Mouse (Mus musculus) small intestine, adult 2 months (tissue): Measurements from ENCODE around the gene Ppp1r1c. TPM values are rescaled to one million over a fixed set of nuclear protein-coding genes. Genes with fewer than 3 reads are reported as not detected.

Experiments used
- H3K27ac ChIP-seq: fragments of 200-500 bp; 2 replicates; pipeline ENCODE4 v1.5.1; 2012; ENCODE audit warnings: low read depth, low read length, control low read depth, inconsistent platforms; ENCODE audit not compliant: insufficient read depth
- H3K27me3 ChIP-seq: fragments of 200-500 bp; 2 replicates; pipeline ENCODE4 v1.6.1; 2012; ENCODE audit warnings: mild to moderate bottlenecking, moderate library complexity, low read length, inconsistent platforms; ENCODE audit not compliant: control insufficient read depth, insufficient read depth
- H3K36me3 ChIP-seq: fragments of 200-500 bp; 2 replicates; pipeline ENCODE4 v1.6.1; 2012; ENCODE audit warnings: mild to moderate bottlenecking, low read length, control low read depth, inconsistent platforms; ENCODE audit not compliant: control insufficient read depth, insufficient read depth
- H3K4me1 ChIP-seq: fragments of 200-500 bp; 2 replicates; pipeline ENCODE4 v1.6.1; 2012; ENCODE audit warnings: low read length, inconsistent platforms, mixed read lengths; ENCODE audit not compliant: control insufficient read depth, insufficient read depth, insufficient read length
- H3K4me3 ChIP-seq: fragments of 200-500 bp; 2 replicates; pipeline ENCODE4 v1.5.1; 2012; ENCODE audit warnings: low read depth, mild to moderate bottlenecking, control low read depth, inconsistent platforms, low read length, moderate library complexity
- CTCF ChIP-seq: fragments of 200-500 bp; IDR thresholded peaks from 2 replicates; pipeline ENCODE4 v1.5.1; 2012; ENCODE audit warnings: low read depth, mild to moderate bottlenecking, control low read depth, inconsistent platforms, low read length, moderate library complexity, mixed read lengths; ENCODE audit not compliant: insufficient replicate concordance, insufficient read length; ENCODE audit errors: extremely low read depth
- POLR2A ChIP-seq: fragments of 200-500 bp; IDR thresholded peaks from 2 replicates; pipeline ENCODE4 v1.6.1; 2012; ENCODE audit warnings: low read depth, mild to moderate bottlenecking, control low read depth, inconsistent platforms, low read length, moderate library complexity
- WGBS: fragments of 180-500 bp; shearing (Covaris S2); methylation state at CpG from one replicate; pipeline ENCODE4 v1.1.7; 2018; 5-methylcytosine and 5-hydroxymethylcytosine counted together
- polyA plus RNA-seq: library from polyadenylated mRNA; depleted of rRNA; stranded (reverse); fragments of >200 nt; gene quantifications from 2 replicates; pipeline ENCODE4 v1.2.3, GENCODE M21; 2012

Gene Ppp1r1c
- polyA plus RNA-seq, 1 experiment: not detected

GRCm38 (mm10) chr2:79704773-79705172 is 2.8 kb upstream of the Ppp1r1c start:
- H3K27me3 ChIP-seq: no peaks in the 10 kb centered on the region
- H3K4me3 ChIP-seq: no peak overlapping the region
- no peaks in the 10 kb centered on the region for H3K4me1 ChIP-seq
- H3K27ac ChIP-seq: no peak overlapping the region
- no peaks in the 10 kb centered on the region for H3K36me3 ChIP-seq
- 44% methylated on average over 2 of the region's 2 CpGs for WGBS
- TF ChIP-seq CTCF: no peak
- TF ChIP-seq POLR2A: no peak

- WGBS: 41% methylated on average over 3 of the region's 3 CpGs
- Histone ChIP-seq H3K27ac (no peak overlapping the region), H3K27me3 (no peaks in the 10 kb centered on the region), H3K36me3 (no peaks in the 10 kb centered on the region), H3K4me3 (no peak overlapping the region), H3K4me1 (no peaks in the 10 kb centered on the region)
- TF ChIP-seq CTCF: no peak
- TF ChIP-seq POLR2A: no peak
Observed at GRCm38 (mm10) chr2:79713662-79714091, 6.1 kb downstream of the Ppp1r1c start.

DNA sequence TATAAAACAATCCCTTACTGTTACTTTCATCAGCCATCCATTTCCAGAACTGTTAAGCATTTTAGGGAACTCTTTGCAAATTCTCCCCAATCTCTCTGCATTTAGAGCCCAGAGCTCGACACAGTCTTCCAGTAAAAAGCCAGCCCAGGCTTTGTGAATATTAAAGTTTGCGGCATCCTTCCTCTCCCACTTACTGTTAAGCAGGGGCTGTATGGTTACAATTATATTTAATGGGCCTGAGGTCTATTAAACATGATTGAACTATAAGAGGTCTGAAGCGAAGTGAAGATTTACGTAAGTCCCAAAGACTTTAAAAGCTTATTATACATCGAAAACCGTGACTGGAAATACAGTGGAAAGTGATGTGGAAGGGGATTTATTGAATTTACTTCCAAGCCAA is 7.2 kb downstream of the Ppp1r1c start:
- Histone ChIP-seq H3K27me3 (no peaks in the 10 kb centered on the region), H3K27ac (no peak overlapping the region), H3K36me3 (no peaks in the 10 kb centered on the region), H3K4me1 (no peaks in the 10 kb centered on the region), H3K4me3 (no peak overlapping the region)
- WGBS: 93% methylated on average over 6 of the region's 6 CpGs
- TF ChIP-seq POLR2A (no peak), CTCF (no peak)

DNA sequence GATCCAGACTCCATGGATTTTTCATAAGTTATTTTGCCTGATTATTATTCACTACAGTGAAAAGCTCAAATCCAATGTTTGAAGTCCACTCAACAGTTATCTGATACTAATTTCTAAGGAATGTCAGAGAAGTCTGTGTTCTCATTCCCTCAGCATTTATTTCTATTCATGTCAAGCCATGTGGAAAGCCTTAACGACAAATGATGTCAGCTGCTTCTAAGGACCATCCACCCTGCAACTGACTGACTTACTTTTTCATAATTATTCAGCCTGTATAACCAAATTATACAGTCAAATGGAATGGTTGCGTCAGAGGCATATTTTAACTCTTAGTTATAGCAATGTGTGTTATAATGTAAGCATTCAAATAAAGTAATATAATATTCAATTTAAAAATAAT is 8.3 kb downstream of the Ppp1r1c start:
- H3K4me1 ChIP-seq: no peaks in the 10 kb centered on the region
- H3K36me3 ChIP-seq: no peaks in the 10 kb centered on the region
- no peaks in the 10 kb centered on the region for H3K27me3 ChIP-seq
- no peak overlapping the region for H3K4me3 ChIP-seq
- 81% methylated on average over 2 of the region's 2 CpGs for WGBS
- no peak overlapping the region for H3K27ac ChIP-seq
- TF ChIP-seq CTCF: no peak
- no peak for TF ChIP-seq POLR2A

- no peak overlapping the region for H3K27ac ChIP-seq
- no peaks in the 10 kb centered on the region for H3K36me3 ChIP-seq
- H3K4me3 ChIP-seq: no peak overlapping the region
- TF ChIP-seq CTCF (no peak), POLR2A (no peak)
- no peaks in the 10 kb centered on the region for H3K27me3 ChIP-seq
- H3K4me1 ChIP-seq: no peaks in the 10 kb centered on the region
Observed at GRCm38 (mm10) chr2:79717846-79718245, 10.3 kb downstream of the Ppp1r1c start.

DNA sequence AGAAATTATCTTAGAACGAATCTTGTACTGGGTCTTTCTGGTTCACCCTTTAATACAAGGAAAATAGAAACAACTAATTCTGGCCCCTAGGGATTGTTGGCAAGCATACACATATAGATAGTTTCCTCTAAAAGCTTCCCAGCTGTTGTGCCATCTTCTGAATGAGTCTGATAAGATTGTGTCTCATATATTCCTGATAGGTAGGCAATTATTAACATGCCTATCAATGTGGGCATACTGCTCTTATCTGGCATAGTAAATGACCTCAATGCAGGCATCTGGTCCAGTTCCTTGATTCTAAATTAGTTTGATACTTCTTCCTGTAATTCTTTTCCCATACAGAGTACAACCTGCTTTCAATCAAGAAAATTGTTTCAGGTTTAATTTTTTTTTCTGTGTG is 14.8 kb downstream of the Ppp1r1c start:
- WGBS: 17% methylated on average over 1 of the region's 1 CpGs
- Histone ChIP-seq H3K36me3 (no peaks in the 10 kb centered on the region), H3K27me3 (no peaks in the 10 kb centered on the region), H3K27ac (no peak overlapping the region), H3K4me1 (no peaks in the 10 kb centered on the region), H3K4me3 (no peak overlapping the region)
- TF ChIP-seq CTCF: no peak
- no peak for TF ChIP-seq POLR2A

GRCm38 (mm10) chr2:79738958-79739357 is 31.4 kb downstream of the Ppp1r1c start:
- WGBS: 71% methylated on average over 2 of the region's 2 CpGs
- Histone ChIP-seq H3K4me3 (no peak overlapping the region), H3K36me3 (no peaks in the 10 kb centered on the region), H3K4me1 (no peaks in the 10 kb centered on the region), H3K27me3 (no peaks in the 10 kb centered on the region), H3K27ac (no peak overlapping the region)
- TF ChIP-seq POLR2A: no peak
- no peak for TF ChIP-seq CTCF

DNA sequence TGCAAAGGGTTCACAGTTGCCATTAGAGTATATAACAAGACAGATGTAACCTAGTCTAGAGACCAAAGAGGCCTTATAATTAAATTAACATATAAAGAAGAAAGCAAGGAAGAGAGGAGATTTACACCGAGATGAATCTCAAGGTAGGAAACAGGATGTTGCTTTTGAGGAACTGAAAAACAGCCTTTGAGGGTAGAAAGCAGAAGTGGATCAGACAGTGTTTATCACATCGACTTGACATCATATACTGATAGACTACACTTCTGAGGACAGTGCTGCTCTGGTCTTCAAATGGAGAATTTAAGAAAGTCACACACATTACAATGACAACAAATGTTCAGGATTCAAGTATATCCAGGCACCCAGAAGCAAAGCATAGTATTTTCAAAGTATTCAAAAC is 34.4 kb downstream of the Ppp1r1c start:
- TF ChIP-seq CTCF (no peak), POLR2A (no peak)

More for the DNA sequence above, 34.4 kb downstream of the Ppp1r1c start:
- no peak overlapping the region for H3K4me3 ChIP-seq
- no peaks in the 10 kb centered on the region for H3K36me3 ChIP-seq
- H3K27ac ChIP-seq: no peak overlapping the region
- no peaks in the 10 kb centered on the region; the same call in 1 of the 2 replicates for H3K27me3 ChIP-seq
- WGBS: 72% methylated on average over 2 of the region's 2 CpGs
- no peaks in the 10 kb centered on the region for H3K4me1 ChIP-seq
